Mouse (Mus musculus) thymus, postnatal 0 days (tissue): ENCODE data around the gene Rem1. TPM values are rescaled to one million over a fixed set of nuclear protein-coding genes. Genes with fewer than 3 reads are reported as not detected.
A peak's percentile ranks its signal among the peaks of the same experiment; 100 is the strongest.

Source experiments
- DNase-seq: peaks from one replicate; pipeline ENCODE4 v3.0.0-alpha.2; 2015; ENCODE audit warnings: low spot score
- polyA plus RNA-seq: library from polyadenylated mRNA; unstranded; fragments of >200 nt; fragmentation: Nextera tagmentation; extraction: Ambion mirVana; gene quantifications from 2 replicates; pipeline ENCODE4 v1.2.1, GENCODE M21; 2015

The Rem1 gene
- 2.2 and 3.2 TPM in 2 replicates for polyA plus RNA-seq

- DNase-seq = no peak
Measured at GRCm38 (mm10) chr2:152626774-152627591, at the start of gene Rem1. Gene Rem1 (plus strand): TSS chr2:152626951.

DNA sequence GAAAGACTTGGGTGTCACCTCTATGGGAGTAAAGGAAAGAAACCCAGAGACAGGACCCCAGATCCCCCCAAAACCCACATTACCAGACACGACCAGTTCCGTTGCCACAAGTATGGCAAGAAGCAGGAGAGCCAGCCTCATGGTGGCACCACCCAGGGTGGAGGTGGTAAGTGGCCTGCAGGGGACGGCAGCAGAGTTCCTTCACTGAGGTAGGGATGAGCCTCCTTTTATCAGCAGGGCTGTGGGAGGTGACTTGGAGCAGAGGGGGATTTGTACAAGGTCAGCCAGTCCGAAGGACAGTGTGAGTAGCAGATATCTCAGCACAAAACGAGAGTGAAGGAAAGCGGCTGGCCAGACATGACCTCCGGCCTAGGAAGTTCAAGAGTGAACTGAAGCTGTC, 46.6 kb upstream of the Rem1 start, which contains the start of gene Defb19:
Gene Defb19 (minus strand): TSS at position 206 of the 400 bp plus-strand sequence.
- DNase-seq = no peak

DNA sequence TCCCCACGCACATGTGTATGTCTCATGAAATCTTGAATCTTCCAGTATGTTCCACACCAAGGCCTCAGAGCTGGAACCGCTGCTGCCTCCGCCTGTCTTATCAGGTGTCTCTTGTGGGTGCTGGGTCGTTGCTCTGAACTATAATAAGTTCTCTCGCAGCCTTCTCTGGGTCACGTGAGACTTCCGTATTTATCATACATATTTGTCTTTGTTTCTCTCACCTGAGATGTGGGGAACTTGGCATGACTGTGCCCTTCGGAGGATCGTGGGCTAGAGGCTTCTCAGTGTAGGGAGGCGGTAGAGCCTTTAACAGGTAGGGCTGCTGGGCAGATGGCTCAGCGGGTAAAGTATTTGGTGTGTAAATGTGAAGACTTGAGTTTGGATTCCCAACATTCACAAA, 46.1 kb upstream of the Rem1 start:
- DNase-seq = no peak

DNA sequence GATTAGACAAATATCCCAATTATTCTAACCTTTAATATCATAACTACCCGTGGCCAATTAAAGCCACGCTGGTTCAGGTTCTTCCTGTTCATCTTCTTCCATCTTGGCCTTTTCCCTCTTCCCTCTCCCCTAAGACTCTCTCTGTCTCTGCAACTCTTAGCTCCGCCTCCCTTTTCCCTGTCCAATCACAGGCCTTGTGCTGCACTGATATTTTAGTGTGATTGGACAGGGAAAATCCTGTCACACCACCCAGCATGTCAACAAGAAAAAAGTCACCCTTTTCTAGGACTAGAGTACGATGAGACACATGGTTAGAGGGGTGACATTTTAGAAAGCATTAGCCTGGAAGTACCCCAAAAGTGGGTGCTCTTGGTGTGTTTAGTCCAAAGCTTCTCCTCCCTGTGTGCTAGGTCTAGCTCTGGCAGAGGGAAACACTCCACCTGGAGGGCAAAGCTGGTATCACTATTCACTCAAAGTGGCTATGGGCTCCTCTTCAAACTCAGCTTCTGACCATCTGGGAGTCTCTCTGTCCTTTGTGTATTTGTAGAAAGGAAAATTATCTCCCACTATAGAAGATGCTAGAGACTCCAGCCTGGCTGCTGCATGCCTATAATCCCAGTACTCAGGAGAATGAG, 39.7 kb upstream of the Rem1 start:
- DNase-seq = peak; percentile 23

GRCm38 (mm10) chr2:152588450-152588849, 38.3 kb upstream of the Rem1 start:
- DNase-seq = no peak

DNA sequence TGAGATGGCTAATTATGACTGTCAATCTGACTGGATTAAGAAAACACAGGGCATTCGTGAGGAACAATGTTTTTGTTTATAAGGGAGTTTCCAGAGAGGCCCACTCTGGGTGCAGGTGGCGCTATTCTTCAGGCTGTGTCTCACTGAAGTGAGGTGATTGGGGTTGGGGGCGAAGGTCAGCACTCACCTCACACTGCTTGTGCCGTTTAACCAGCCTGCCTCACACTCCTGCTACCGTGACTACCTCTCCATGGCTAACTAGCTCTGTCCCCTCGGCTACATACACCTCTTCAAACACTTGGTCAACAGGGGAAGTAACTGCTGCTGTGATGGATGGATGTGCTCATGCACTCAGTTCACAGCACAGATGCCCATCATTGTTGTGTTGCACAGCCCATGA, 37.7 kb upstream of the Rem1 start:
- no peak for DNase-seq

DNA sequence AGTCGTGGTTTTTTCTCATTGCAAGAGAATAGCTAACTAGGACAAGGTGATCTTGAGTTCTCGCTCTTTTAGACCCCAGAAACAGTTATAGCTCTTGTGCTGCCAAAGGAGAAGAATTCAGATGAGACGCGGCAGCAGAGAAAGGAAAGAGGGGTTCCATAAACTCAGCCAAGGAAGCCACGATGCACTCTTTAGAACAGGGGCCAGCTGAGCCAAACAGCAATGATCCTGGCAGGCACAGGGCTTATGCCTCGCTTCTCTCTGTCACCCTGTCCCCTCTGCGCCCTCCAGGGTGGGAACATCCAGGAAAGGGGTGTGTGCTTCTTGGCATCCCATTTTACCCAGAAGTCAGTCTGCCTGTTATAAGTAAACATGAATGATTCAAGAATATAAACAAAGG, 27.5 kb upstream of the Rem1 start, which contains the start of gene Defb45:
Gene Defb45 (minus strand): TSS at position 101 of the 400 bp plus-strand sequence.
- DNase-seq = no peak

- DNase-seq = no peak
Measured at GRCm38 (mm10) chr2:152600076-152600475, 26.7 kb upstream of the Rem1 start.

DNA sequence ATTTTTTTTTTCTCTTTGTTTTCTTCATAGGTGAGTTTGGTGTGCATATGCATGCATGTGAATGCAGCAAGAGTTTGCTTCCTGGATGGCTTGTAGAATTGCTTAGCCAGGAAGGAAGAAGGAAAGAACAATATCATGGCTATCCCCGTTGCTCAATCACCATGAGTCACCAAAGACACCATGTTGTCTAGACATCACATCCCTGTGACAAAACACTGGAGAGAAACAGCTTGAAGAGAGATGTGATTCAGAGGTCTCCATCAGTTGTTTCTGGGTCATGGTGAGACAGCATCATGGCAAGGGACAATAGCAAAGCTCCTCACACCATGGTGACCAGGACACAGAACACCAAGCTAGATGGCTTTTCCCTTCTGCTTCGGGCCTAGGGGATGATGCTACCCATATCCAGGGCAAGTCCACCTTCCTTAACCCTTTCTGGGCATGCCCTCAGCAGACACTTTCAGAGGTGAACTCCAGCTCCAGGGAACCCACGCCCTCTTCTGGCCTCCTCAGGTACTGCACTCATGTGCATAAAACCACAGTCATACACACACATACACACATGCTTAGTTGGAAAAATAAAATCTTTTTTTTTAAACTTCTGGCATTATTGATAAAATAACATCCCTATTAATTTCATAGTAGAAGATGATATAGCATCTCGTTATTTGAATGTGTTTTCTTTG, 25.3 kb upstream of the Rem1 start:
- DNase-seq = no peak

- DNase-seq = peak; percentile 16
Measured at GRCm38 (mm10) chr2:152604057-152604456, 22.7 kb upstream of the Rem1 start, which contains the start of gene Defb36. Gene Defb36 (plus strand): TSS chr2:152604327.

GRCm38 (mm10) chr2:152607746-152608145, 19.0 kb upstream of the Rem1 start:
- DNase-seq = no peak

DNA sequence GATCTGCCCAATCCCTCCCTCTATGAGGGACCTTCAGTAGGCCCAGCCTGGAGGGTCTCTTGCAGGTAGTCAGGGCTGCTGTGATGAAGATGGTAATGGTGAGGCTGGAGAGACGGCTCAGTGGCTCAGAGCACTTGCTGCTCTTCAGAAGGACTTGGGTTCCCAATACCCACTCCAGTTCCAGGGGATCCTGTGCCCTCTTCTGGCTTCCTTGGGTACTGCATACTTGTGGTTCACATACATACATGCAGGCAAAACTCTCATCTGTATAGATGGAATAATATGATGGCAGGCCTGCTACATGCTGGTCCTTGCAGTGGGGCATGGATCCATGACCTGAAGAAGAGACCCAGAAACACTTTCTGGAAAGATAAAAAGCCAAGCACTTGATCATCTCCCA, 18.0 kb upstream of the Rem1 start:
- no peak for DNase-seq

DNA sequence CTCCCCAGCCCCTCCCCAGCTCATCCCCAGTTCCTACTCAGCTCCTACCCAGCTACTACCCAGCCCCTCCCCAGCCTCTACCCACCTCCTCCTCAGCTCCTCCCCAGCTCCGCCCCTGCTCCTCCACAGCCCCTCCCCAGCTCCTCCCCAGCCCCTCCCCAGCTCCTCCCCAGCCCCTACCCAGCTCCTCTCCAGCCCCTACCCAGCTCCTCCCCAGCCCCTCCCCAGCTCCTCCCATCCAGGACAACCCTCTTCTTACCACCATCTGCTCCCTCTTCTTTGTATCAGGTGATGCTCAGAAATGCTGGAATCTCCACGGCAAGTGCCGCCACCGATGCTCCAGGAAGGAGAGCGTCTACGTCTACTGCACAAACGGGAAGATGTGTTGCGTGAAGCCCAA, 14.6 kb upstream of the Rem1 start:
- no peak for DNase-seq

- peak; percentile 76 for DNase-seq
Measured at GRCm38 (mm10) chr2:152615563-152615962, 11.2 kb upstream of the Rem1 start.

DNA sequence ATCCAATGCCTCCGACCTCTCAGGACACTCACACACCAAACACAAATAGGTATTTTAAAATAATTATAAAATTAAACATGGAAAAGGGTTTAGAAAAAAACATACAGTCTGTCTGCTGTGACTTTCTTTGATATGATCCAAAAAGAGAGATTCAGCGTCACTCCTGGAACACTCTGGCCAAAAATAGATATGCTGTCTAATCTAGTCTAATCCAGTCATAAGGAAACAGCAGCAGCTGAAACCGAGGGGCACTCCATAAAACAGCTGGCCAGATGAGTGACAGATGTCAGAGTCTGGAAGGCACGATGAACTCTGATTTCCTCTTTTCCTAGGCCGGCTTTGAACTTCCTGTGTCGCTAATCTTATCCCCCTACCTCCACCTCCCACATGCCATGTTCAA, 10.3 kb upstream of the Rem1 start:
- DNase-seq = no peak

DNA sequence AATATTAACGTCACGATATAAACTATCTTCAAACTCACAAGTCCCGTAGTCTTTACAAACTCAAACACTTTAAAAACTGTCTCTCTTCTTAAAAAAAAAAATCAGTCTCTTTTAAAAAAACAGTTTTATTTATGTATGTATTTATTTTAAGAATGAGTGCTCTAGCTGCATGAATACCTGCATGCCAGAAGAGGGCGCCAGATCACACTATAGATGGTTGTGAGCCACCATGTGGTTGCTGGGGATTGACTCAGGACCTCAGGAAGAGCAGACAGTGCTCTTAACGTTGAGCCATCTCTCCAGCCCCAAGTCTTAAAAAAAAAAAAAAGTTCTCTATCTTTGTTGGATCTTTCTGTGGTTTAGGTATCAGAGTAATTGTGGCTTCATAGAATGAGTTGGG, 9.4 kb upstream of the Rem1 start:
- peak; percentile 41 for DNase-seq

DNA sequence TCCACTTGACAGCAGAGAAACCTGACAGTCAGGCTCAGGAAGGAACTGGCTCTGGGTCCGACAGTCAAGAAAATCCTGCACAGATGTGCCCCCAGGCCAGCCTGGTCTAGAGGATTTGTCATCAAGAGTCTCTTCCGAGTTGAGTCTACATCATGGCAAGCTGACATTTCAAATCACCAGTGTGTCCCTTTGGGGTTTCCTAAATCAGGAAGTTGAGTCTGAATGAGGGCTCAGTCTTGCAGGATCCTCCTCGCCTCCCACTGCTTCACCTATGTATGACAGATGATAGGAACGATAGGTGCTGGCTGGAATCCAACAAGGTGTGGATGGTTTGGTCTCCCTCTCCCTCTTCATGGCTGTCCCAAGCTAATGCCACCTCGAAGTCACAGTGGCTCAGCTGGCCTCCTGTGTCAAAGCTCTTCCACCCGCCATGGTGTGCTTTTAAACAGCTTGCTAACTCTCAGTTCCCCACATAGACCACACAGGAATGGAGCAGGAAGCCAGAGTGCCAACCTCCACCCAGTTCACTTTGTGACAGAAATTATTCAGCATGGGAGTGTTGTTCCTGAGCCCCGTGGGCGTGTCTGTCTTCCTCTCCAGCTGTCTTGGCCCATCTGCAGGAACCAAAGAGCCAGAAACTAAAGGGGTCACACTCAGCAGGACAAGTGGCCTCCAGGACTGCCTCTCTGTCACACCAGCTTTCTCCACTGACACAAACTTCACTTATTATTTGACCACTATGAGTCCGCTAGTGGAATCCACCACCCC, 6.2 kb upstream of the Rem1 start:
- no peak for DNase-seq

- no peak for DNase-seq
Measured at GRCm38 (mm10) chr2:152622151-152622550, 4.6 kb upstream of the Rem1 start.

DNA sequence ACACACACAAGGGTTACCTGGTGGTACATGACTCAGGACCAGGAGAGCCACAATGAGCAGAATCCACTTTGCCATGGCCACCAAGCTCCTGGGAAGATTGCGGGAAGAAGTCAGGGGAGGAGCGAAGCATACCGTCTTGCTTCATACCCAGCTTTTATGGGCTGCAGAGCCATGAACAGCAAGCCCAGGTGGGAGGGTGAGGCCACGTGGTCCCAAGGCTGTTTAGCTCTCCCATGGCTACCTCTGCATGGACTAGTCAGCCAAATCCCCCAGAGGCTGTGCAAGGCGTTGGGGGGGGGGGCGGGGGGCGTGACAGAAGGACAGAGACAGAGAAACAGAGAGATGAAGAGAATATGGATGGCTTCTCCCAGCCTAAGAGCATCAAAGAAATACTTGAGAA, 3.8 kb upstream of the Rem1 start, which contains the start of gene Defb25:
Gene Defb25 (minus strand): TSS at position 101 of the 400 bp plus-strand sequence.
- DNase-seq = no peak

DNA sequence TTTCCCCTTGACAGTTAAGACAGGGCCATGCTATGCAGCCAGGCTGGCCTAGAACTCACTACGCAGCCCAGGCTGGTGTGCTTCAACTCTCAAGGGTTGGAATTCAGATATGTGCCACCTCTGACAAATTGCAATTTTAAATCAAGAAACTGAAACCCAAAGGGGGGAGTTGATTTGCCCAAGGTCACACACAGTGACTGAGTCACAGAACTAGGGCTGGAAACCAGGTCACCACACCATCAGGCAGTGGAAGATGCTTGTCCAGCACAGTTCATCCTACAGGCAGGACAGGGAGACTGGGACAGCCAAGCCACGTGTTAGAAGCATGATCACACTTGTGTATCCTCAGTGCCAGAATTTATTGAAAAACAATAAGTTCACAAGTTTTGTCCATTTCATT, 2.2 kb upstream of the Rem1 start:
- DNase-seq = no peak

GRCm38 (mm10) chr2:152625256-152625655, 1.5 kb upstream of the Rem1 start:
- no peak for DNase-seq
